Mouse (Mus musculus) E14TG2a.4 (cell line): ENCODE data around the gene Adamts14.

Experiments used
- H3K27me3 ChIP-seq: 2 replicates; pipeline ENCODE4 v1.6.1; 2014; ENCODE audit warnings: low read length, control low read depth; ENCODE audit not compliant: insufficient read depth
- H3K36me3 ChIP-seq: 2 replicates; pipeline ENCODE4 v1.6.1; 2014; ENCODE audit warnings: low read length, control low read depth; ENCODE audit not compliant: insufficient read depth
- H3K4me1 ChIP-seq: replicated peaks from 2 replicates; pipeline ENCODE4 v1.6.1; 2014; ENCODE audit warnings: low read depth, low read length, control low read depth
- H3K4me3 ChIP-seq: replicated peaks from 2 replicates; pipeline ENCODE4 v1.5.1; 2014; ENCODE audit warnings: mild to moderate bottlenecking, low read length
- H3K9me3 ChIP-seq: 2 replicates; pipeline ENCODE4 v1.6.1; 2014; ENCODE audit warnings: low read length, control low read depth
- CTCF ChIP-seq: conservative IDR thresholded peaks from 2 replicates; pipeline ENCODE4 v1.5.1; 2014; ENCODE audit warnings: low read length
- NANOG ChIP-seq: IDR thresholded peaks from 2 replicates; pipeline ENCODE4 v1.6.1; 2014; ENCODE audit warnings: borderline replicate concordance, low read length, mixed read lengths
- POU5F1 ChIP-seq: IDR thresholded peaks from 2 replicates; pipeline ENCODE4 v1.6.1; 2014; ENCODE audit warnings: low read length, borderline replicate concordance

Gene Adamts14

DNA sequence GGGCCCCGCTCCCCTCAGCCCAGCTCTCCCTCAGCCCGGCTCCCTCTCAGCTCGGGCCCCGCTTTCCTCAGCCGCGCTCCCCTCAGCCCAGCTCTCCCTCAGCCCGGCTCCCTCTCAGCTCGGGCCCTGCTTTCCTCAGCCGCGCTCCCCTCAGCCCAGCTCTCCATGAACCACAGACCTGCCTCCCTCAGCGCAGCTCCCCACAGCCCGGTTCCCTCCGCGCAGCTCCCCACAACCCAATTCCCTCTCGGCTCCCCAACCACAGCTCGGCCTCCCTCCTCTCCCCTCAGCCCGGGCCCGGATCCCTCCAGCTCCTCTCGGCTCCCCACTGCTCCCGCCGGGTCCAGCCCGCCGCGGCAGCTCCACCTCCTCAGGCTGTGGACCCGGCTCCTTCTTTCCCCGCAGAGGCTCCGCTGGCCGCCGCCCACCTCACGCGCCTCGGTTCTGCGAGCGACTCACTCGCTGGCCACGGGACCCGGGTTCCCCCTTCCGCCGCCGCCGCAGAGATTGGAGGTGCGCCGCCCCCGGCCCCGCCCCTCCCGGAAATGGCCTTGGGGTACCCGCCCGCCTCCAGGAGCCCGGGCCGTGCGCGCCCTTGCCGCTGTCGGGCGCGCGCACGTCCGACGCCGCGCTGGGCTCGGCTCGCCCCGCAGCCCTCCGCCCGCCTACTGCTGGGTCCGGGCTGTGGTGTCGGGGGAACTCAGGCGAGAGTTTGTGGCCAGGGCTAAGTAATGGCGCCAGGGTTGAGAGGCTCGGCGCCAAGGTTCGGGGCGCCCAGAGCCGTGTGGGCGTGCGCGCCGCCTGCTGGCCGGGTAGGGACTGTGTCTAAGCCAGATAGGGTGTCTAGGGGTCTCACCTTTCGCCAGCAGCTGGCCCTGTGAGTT, 125.8 kb downstream of the Adamts14 start, which contains the start of gene Sgpl1:
Gene Sgpl1, minus strand, starts transcription at position 547 of the 884 bp plus-strand sequence.
- TF ChIP-seq NANOG (no peak), CTCF (peak; percentile 28; the same call in 1 of the 2 replicates), POU5F1 (no peak)
- Histone ChIP-seq H3K27me3 (no peaks in the 10 kb centered on the region), H3K36me3 (peaks cover 13% of the 10 kb centered on the region; the same call in 1 of the 2 replicates), H3K4me3 (peak within 1 kb of the TSS; percentile 92), H3K9me3 (no peaks in the 10 kb centered on the region), H3K4me1 (peaks cover 29% of the 10 kb centered on the region)
